Mouse (Mus musculus): ENCODE data around the gene Ston2. TPM values are rescaled to one million over a fixed set of nuclear protein-coding genes. Genes with fewer than 3 reads are reported as not detected.

Gene Ston2
- 9.2 and 9.4 TPM in 2 replicates for polyA plus RNA-seq (2016; fragmentation: Nextera tagmentation; extraction: Ambion mirVana)

GRCm38 (mm10) chr12:91787959-91788437, at the start of gene Ston2:
Ston2 (minus strand) TSS chr12:91788387.
- Histone ChIP-seq H3K36me3 (no peaks in the 10 kb centered on the region), H3K27me3 (ENCODE audit: insufficient read depth, poor library complexity, severe bottlenecking) (no peaks in the 10 kb centered on the region), H3K27ac (no peak within 1 kb of the TSS), H3K4me1 (replicated peaks) (0 out of 2 replicates have a peak, but pooled peaks cover 7% of the 10 kb centered on the region), H3K4me3 (no peak within 1 kb of the TSS), H3K9me3 (no peaks in the 10 kb centered on the region)
- DNase-seq (ENCODE audit: low spot score): no peak
- WGBS: 85% methylated on average over 9 of the region's 9 CpGs

GRCm38 (mm10) chr12:91837401-91838065, 49.3 kb upstream of the Ston2 start:
- peaks cover 95% of the 10 kb centered on the region for H3K36me3 ChIP-seq
- H3K27me3 ChIP-seq (ENCODE audit: insufficient read depth, poor library complexity, severe bottlenecking): no peaks in the 10 kb centered on the region
- H3K4me3 ChIP-seq: no peak overlapping the region
- H3K27ac ChIP-seq: no peak overlapping the region
- DNase-seq (ENCODE audit: low spot score): no peak
- WGBS: 93% methylated on average over 7 of the region's 7 CpGs
- no peaks in the 10 kb centered on the region for H3K4me1 ChIP-seq (replicated peaks)
- H3K9me3 ChIP-seq: no peaks in the 10 kb centered on the region

GRCm38 (mm10) chr12:91833939-91834333, 45.7 kb upstream of the Ston2 start:
- DNase-seq (ENCODE audit: low spot score): no peak
- no peaks in the 10 kb centered on the region for H3K9me3 ChIP-seq
- H3K4me3 ChIP-seq: no peak overlapping the region
- H3K36me3 ChIP-seq: peaks cover 90% of the 10 kb centered on the region
- no peaks in the 10 kb centered on the region for H3K27me3 ChIP-seq (ENCODE audit: insufficient read depth, poor library complexity, severe bottlenecking)
- H3K27ac ChIP-seq: no peak overlapping the region
- 74% methylated on average over 5 of the region's 5 CpGs for WGBS
- no peaks in the 10 kb centered on the region for H3K4me1 ChIP-seq (replicated peaks)

- Histone ChIP-seq H3K27ac (no peak overlapping the region), H3K9me3 (no peaks in the 10 kb centered on the region), H3K27me3 (ENCODE audit: insufficient read depth, poor library complexity, severe bottlenecking) (no peaks in the 10 kb centered on the region), H3K36me3 (peaks cover 88% of the 10 kb centered on the region), H3K4me1 (replicated peaks) (no peaks in the 10 kb centered on the region), H3K4me3 (no peak overlapping the region)
- 93% methylated on average over 3 of the region's 3 CpGs for WGBS
- no peak for DNase-seq (ENCODE audit: low spot score)
Measured at GRCm38 (mm10) chr12:91833237-91833938, 45.2 kb upstream of the Ston2 start.

- no peaks in the 10 kb centered on the region for H3K9me3 ChIP-seq
- no peak for DNase-seq (ENCODE audit: low spot score)
- H3K27ac ChIP-seq: no peak overlapping the region
- peaks cover 86% of the 10 kb centered on the region for H3K36me3 ChIP-seq
- H3K27me3 ChIP-seq (ENCODE audit: insufficient read depth, poor library complexity, severe bottlenecking): no peaks in the 10 kb centered on the region
- H3K4me1 ChIP-seq (replicated peaks): no peaks in the 10 kb centered on the region
- 97% methylated on average over 7 of the region's 7 CpGs for WGBS
- no peak overlapping the region for H3K4me3 ChIP-seq
Measured at GRCm38 (mm10) chr12:91831410-91831809, 43.2 kb upstream of the Ston2 start.

GRCm38 (mm10) chr12:91820461-91820860, 32.3 kb upstream of the Ston2 start:
- no peak overlapping the region for H3K27ac ChIP-seq
- H3K27me3 ChIP-seq (ENCODE audit: insufficient read depth, poor library complexity, severe bottlenecking): no peaks in the 10 kb centered on the region
- no peak for DNase-seq (ENCODE audit: low spot score)
- H3K36me3 ChIP-seq: peaks cover 90% of the 10 kb centered on the region
- no peak overlapping the region for H3K4me3 ChIP-seq
- no peaks in the 10 kb centered on the region for H3K9me3 ChIP-seq
- no peaks in the 10 kb centered on the region for H3K4me1 ChIP-seq (replicated peaks)
- WGBS: 92% methylated on average over 12 of the region's 12 CpGs

- H3K36me3 ChIP-seq: peaks cover 90% of the 10 kb centered on the region
- no peak for DNase-seq (ENCODE audit: low spot score)
- WGBS: 92% methylated on average over 4 of the region's 4 CpGs
Measured at GRCm38 (mm10) chr12:91818726-91819125, 30.5 kb upstream of the Ston2 start.

GRCm38 (mm10) chr12:91815990-91816389, 27.8 kb upstream of the Ston2 start:
- 33% methylated on average over 10 of the region's 10 CpGs for WGBS
- no peak overlapping the region for H3K4me3 ChIP-seq
- H3K27me3 ChIP-seq (ENCODE audit: insufficient read depth, poor library complexity, severe bottlenecking): no peaks in the 10 kb centered on the region
- H3K36me3 ChIP-seq: peaks cover 90% of the 10 kb centered on the region
- H3K4me1 ChIP-seq (replicated peaks): no peaks in the 10 kb centered on the region
- no peak overlapping the region for H3K27ac ChIP-seq
- peak; percentile 65 for DNase-seq (ENCODE audit: low spot score)
- no peaks in the 10 kb centered on the region for H3K9me3 ChIP-seq

More at GRCm38 (mm10) chr12:91818726-91819125, 30.5 kb upstream of the Ston2 start:
- no peak overlapping the region for H3K27ac ChIP-seq
- H3K4me1 ChIP-seq (replicated peaks): no peaks in the 10 kb centered on the region
- H3K27me3 ChIP-seq (ENCODE audit: insufficient read depth, poor library complexity, severe bottlenecking): no peaks in the 10 kb centered on the region
- no peaks in the 10 kb centered on the region for H3K9me3 ChIP-seq
- H3K4me3 ChIP-seq: no peak overlapping the region

GRCm38 (mm10) chr12:91815552-91815951, 27.4 kb upstream of the Ston2 start:
- 92% methylated on average over 11 of the region's 11 CpGs for WGBS
- Histone ChIP-seq H3K27me3 (ENCODE audit: insufficient read depth, poor library complexity, severe bottlenecking) (no peaks in the 10 kb centered on the region), H3K36me3 (peaks cover 90% of the 10 kb centered on the region), H3K9me3 (no peaks in the 10 kb centered on the region), H3K4me3 (no peak overlapping the region), H3K27ac (no peak overlapping the region), H3K4me1 (replicated peaks) (no peaks in the 10 kb centered on the region)
- no peak for DNase-seq (ENCODE audit: low spot score)

- Histone ChIP-seq H3K36me3 (peaks cover 72% of the 10 kb centered on the region), H3K27me3 (ENCODE audit: insufficient read depth, poor library complexity, severe bottlenecking) (no peaks in the 10 kb centered on the region), H3K9me3 (no peaks in the 10 kb centered on the region), H3K27ac (no peak overlapping the region), H3K4me1 (replicated peaks) (no peaks in the 10 kb centered on the region), H3K4me3 (no peak overlapping the region)
- WGBS: 94% methylated on average over 8 of the region's 8 CpGs
- no peak for DNase-seq (ENCODE audit: low spot score)
Measured at GRCm38 (mm10) chr12:91808911-91809310, 20.7 kb upstream of the Ston2 start.

- Histone ChIP-seq H3K27me3 (ENCODE audit: insufficient read depth, poor library complexity, severe bottlenecking) (no peaks in the 10 kb centered on the region), H3K4me1 (replicated peaks) (no peaks in the 10 kb centered on the region), H3K36me3 (peaks cover 61% of the 10 kb centered on the region), H3K9me3 (no peaks in the 10 kb centered on the region), H3K4me3 (no peak overlapping the region), H3K27ac (no peak overlapping the region)
- no peak for DNase-seq (ENCODE audit: low spot score)
- 92% methylated on average over 6 of the region's 6 CpGs for WGBS
Measured at GRCm38 (mm10) chr12:91807761-91808160, 19.6 kb upstream of the Ston2 start.

- 92% methylated on average over 11 of the region's 11 CpGs for WGBS
- no peaks in the 10 kb centered on the region for H3K4me1 ChIP-seq (replicated peaks)
- no peak overlapping the region for H3K4me3 ChIP-seq
- DNase-seq (ENCODE audit: low spot score): no peak
- H3K27ac ChIP-seq: no peak overlapping the region
- H3K36me3 ChIP-seq: peaks cover 54% of the 10 kb centered on the region
- no peaks in the 10 kb centered on the region for H3K9me3 ChIP-seq
- no peaks in the 10 kb centered on the region for H3K27me3 ChIP-seq (ENCODE audit: insufficient read depth, poor library complexity, severe bottlenecking)
Measured at GRCm38 (mm10) chr12:91807095-91807494, 18.9 kb upstream of the Ston2 start.

- WGBS: 82% methylated on average over 3 of the region's 3 CpGs
- no peak overlapping the region for H3K27ac ChIP-seq
- H3K27me3 ChIP-seq (ENCODE audit: insufficient read depth, poor library complexity, severe bottlenecking): no peaks in the 10 kb centered on the region
Measured at GRCm38 (mm10) chr12:91804262-91804661, 16.1 kb upstream of the Ston2 start.

More at GRCm38 (mm10) chr12:91804262-91804661, 16.1 kb upstream of the Ston2 start:
- no peak for DNase-seq (ENCODE audit: low spot score)
- Histone ChIP-seq H3K4me3 (no peak overlapping the region), H3K9me3 (no peaks in the 10 kb centered on the region), H3K4me1 (replicated peaks) (no peaks in the 10 kb centered on the region), H3K36me3 (peaks cover 26% of the 10 kb centered on the region)

Measured in hindbrain, embryonic 10.5 days (tissue).